In genomic region chr2:104470536-104470935, GRCm38 (mm10) we compare ENCODE assay signal across 21 mouse cellular contexts. TPM values are rescaled to one million over a fixed set of nuclear protein-coding genes. Genes with fewer than 3 reads are reported as not detected.
A peak's percentile ranks its signal among the peaks of the same experiment; 100 is the strongest.
DNase-seq lines count a peak whose midpoint lies in the region; ATAC-seq lines count a peak whose summit lies in the region.
"Had no signal": no experiment of that assay in that cellular context is flagged by ENCODE, and none has a peak within 500 bp of the region (broad histone marks: within the 10 kb centered on the region; RNA-seq: fewer than 3 reads in every experiment).

No protein-coding gene starts in this region.

- peaks cover 13% of the 10 kb centered on the region for H3K36me3 ChIP-seq in heart, embryonic 10.5 days
- H3K36me3 ChIP-seq in heart, embryonic 15.5 days, result 0 out of 2 replicates have a peak, but pooled peaks cover 4% of the 10 kb centered on the region
- no peaks in the 10 kb centered on the region for H3K36me3 ChIP-seq in midbrain, embryonic 11.5 days (ENCODE audit: control insufficient read depth, insufficient read depth, low read length)
- peaks cover 12% of the 10 kb centered on the region for H3K36me3 ChIP-seq in midbrain, embryonic 10.5 days
- H3K36me3 ChIP-seq: forebrain, embryonic 12.5 days; hindbrain, embryonic 12.5 days had no signal

- no peak overlapping the region for H3K4me3 ChIP-seq in heart, embryonic 10.5 days
- no peak overlapping the region for H3K4me3 ChIP-seq in heart, embryonic 15.5 days
- H3K4me3 ChIP-seq in midbrain, embryonic 11.5 days (ENCODE audit: low read depth, low read length), result no peak overlapping the region
- H3K4me3 ChIP-seq in midbrain, embryonic 10.5 days, result no peak overlapping the region
- H3K4me3 ChIP-seq: embryonic facial prominence, embryonic 13.5 days; forebrain, embryonic 12.5 days; hindbrain, embryonic 12.5 days had no signal

- no peak for DNase-seq in heart, embryonic 10.5 days (ENCODE audit: low spot score)
- no peak for DNase-seq in heart, adult 18-20 months
- DNase-seq in heart, postnatal 14 days, result no peak
- peak; percentile 57 for DNase-seq in midbrain, embryonic 11.5 days (ENCODE audit: low spot score, missing footprints)
- no peak for DNase-seq in midbrain, embryonic 10.5 days (ENCODE audit: low spot score)
- DNase-seq: adrenal gland, adult 2 months; adrenal gland, postnatal 25 days; cerebellum, adult 18-20 months; cerebellum, adult 9-11 months; cerebellum, postnatal 36 days; gastrocnemius, postnatal 25 days; kidney, adult 8-10 months had no signal

- intact Hi-C loops in heart, postnatal 14 days (cut with DNase I), result no loop called here

- no peak overlapping the region for H3K9ac ChIP-seq in heart, embryonic 15.5 days
- no peak overlapping the region for H3K9ac ChIP-seq in midbrain, embryonic 11.5 days (ENCODE audit: low read length)
- H3K9ac ChIP-seq: embryonic facial prominence, embryonic 13.5 days; forebrain, embryonic 12.5 days; hindbrain, embryonic 12.5 days had no signal

- H3K27ac ChIP-seq in heart, embryonic 10.5 days, result peak overlapping the region; percentile 59; the same call in 1 of the 2 replicates
- H3K27ac ChIP-seq in heart, embryonic 15.5 days, result peak overlapping the region; percentile 98
- no peak overlapping the region for H3K27ac ChIP-seq in midbrain, embryonic 11.5 days (ENCODE audit: low read depth, low read length)
- no peak overlapping the region for H3K27ac ChIP-seq in midbrain, embryonic 10.5 days (replicated peaks)
- H3K27ac ChIP-seq: embryonic facial prominence, embryonic 13.5 days; forebrain, embryonic 12.5 days; hindbrain, embryonic 12.5 days had no signal

- H3K9me3 ChIP-seq in heart, embryonic 10.5 days, result no peaks in the 10 kb centered on the region
- no peaks in the 10 kb centered on the region for H3K9me3 ChIP-seq in heart, embryonic 15.5 days (replicated peaks)
- H3K9me3 ChIP-seq in midbrain, embryonic 11.5 days (ENCODE audit: control insufficient read depth, low read length), result no peaks in the 10 kb centered on the region
- H3K9me3 ChIP-seq in midbrain, embryonic 10.5 days (replicated peaks), result no peaks in the 10 kb centered on the region
- H3K9me3 ChIP-seq: embryonic facial prominence, embryonic 13.5 days; forebrain, embryonic 12.5 days; hindbrain, embryonic 12.5 days had no signal

- ATAC-seq in heart, embryonic 15.5 days (replicated peaks; ENCODE audit: insufficient number of reproducible peaks, insufficient read depth, low FRiP score, low read depth), result no peak
- no peak for ATAC-seq in midbrain, embryonic 11.5 days (ENCODE audit: low FRiP score)
- ATAC-seq: forebrain, embryonic 16.5 days; hindbrain, embryonic 16.5 days; inflammation-experienced regulatory T-cells, adult 6 months; intestine, postnatal 0 days had no signal

- WGBS in heart, embryonic 10.5 days, result 93% methylated on average over 6 of the region's 6 CpGs
- 84% methylated on average over 6 of the region's 6 CpGs for WGBS in heart, embryonic 15.5 days
- WGBS in midbrain, embryonic 11.5 days, result 96% methylated on average over 6 of the region's 6 CpGs
- 94% methylated on average over 6 of the region's 6 CpGs for WGBS in midbrain, embryonic 10.5 days

- no peaks in the 10 kb centered on the region for H3K27me3 ChIP-seq in heart, embryonic 10.5 days (ENCODE audit: insufficient read depth, poor library complexity, severe bottlenecking)
- H3K27me3 ChIP-seq in heart, embryonic 15.5 days, result no peaks in the 10 kb centered on the region
- no peaks in the 10 kb centered on the region for H3K27me3 ChIP-seq in midbrain, embryonic 11.5 days (ENCODE audit: control insufficient read depth, insufficient read depth, low read length)
- no peaks in the 10 kb centered on the region for H3K27me3 ChIP-seq in midbrain, embryonic 10.5 days (ENCODE audit: low read depth, poor library complexity, severe bottlenecking)
- H3K27me3 ChIP-seq: embryonic facial prominence, embryonic 13.5 days; forebrain, embryonic 12.5 days; hindbrain, embryonic 12.5 days had no signal

- 0 out of 2 replicates have a peak overlapping the region, but pooled peaks have one; percentile 30 for H3K4me2 ChIP-seq in heart, embryonic 15.5 days
- H3K4me2 ChIP-seq in midbrain, embryonic 11.5 days, result no peak overlapping the region
- H3K4me2 ChIP-seq: embryonic facial prominence, embryonic 13.5 days; forebrain, embryonic 12.5 days; hindbrain, embryonic 12.5 days had no signal

- peaks cover 37% of the 10 kb centered on the region for H3K4me1 ChIP-seq in heart, embryonic 10.5 days
- peaks cover 37% of the 10 kb centered on the region for H3K4me1 ChIP-seq in heart, embryonic 15.5 days (replicated peaks)
- no peaks in the 10 kb centered on the region for H3K4me1 ChIP-seq in midbrain, embryonic 11.5 days (ENCODE audit: control insufficient read depth, insufficient read depth, low read length)
- no peaks in the 10 kb centered on the region for H3K4me1 ChIP-seq in midbrain, embryonic 10.5 days
- H3K4me1 ChIP-seq: forebrain, embryonic 12.5 days had no signal

RNA-seq across cellular contexts. Expression of gene Hipk3, which starts 23.7 kb away (rescaled TPM):
- 34.2 and 48.1 TPM in 2 replicates for polyA plus RNA-seq in heart, embryonic 10.5 days (2016; fragmentation: Nextera tagmentation; extraction: Ambion mirVana)
- total RNA-seq in heart, adult 18-20 months (2021), result 100 to 1,000 TPM; 209 to 220 TPM
- 34.5 and 36.9 TPM in 2 replicates for polyA plus RNA-seq in heart, embryonic 15.5 days (2015; fragmentation: Nextera tagmentation; extraction: Ambion mirVana)
- 100 to 1,000 TPM; 178 to 179 TPM for total RNA-seq in heart, postnatal 14 days (2021)
- polyA plus RNA-seq in midbrain, embryonic 11.5 days (2014; fragmentation: Nextera tagmentation; extraction: Ambion mirVana), result 10.7 and 11.3 TPM in 2 replicates
- 6.2 and 6.3 TPM in 2 replicates for polyA plus RNA-seq in midbrain, embryonic 10.5 days (2016; fragmentation: Nextera tagmentation; extraction: Ambion mirVana)

RNA-seq across cellular contexts. Expression of gene D430041D05Rik, which starts 59.7 kb away (rescaled TPM):
- 0.11 and 0.17 TPM in 2 replicates for polyA plus RNA-seq in heart, embryonic 10.5 days (2016; fragmentation: Nextera tagmentation; extraction: Ambion mirVana)
- total RNA-seq in heart, adult 18-20 months (2021), result under 1 TPM; 0.07 to 0.08 TPM
- 0.06 and 0.44 TPM in 2 replicates for polyA plus RNA-seq in heart, embryonic 15.5 days (2015; fragmentation: Nextera tagmentation; extraction: Ambion mirVana)
- total RNA-seq in heart, postnatal 14 days (2021), result 1 to 10 TPM in 1 of 2 experiments, under 1 TPM in 1; 0.10 to 1.4 TPM
- polyA plus RNA-seq in midbrain, embryonic 11.5 days (2014; fragmentation: Nextera tagmentation; extraction: Ambion mirVana), result 2.4 TPM in 2 replicates
- 0.95 and 1.5 TPM in 2 replicates for polyA plus RNA-seq in midbrain, embryonic 10.5 days (2016; fragmentation: Nextera tagmentation; extraction: Ambion mirVana)
- total RNA-seq: granulocyte monocyte progenitor cell, adult 5-6 weeks had no signal

Comparison
In these comparisons a context has a peak if more than half of its experiments do, and no peak if none do; other contexts are left out.
1. H3K27ac ChIP-seq: peak in heart, embryonic 10.5 days (single experiment) and heart, embryonic 15.5 days (single experiment); none in midbrain, embryonic 11.5 days (single experiment) and midbrain, embryonic 10.5 days (single experiment).